Mouse (Mus musculus): ENCODE measurements at regions not wholly inside any gene's neighbourhood (a gene's known extent, or its start where the extent isn't known, plus 50 kb on each side); places are given as distances from the start of the nearest gene placed in this dataset.

DNA sequence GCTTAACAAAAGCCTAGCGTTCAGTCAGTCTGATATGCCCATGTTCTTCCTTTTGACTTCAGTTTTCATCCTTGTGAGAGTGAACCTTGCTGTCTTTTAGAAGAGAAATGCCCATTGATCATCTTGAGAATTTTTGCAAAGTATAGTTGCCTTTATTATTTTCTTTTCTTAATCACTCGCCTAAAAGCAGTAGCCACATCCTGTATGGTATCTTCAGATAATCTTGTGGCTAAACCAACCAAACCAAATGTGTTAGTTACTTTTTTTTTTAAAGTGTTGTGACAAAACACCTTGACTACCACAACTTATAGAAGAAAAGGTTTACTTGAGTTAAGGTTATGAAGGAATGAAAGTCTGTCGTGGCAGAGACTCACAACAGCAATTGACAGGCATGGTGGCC is 67.9 kb downstream of the Gm10295 start:
- TF ChIP-seq CTCF (IDR thresholded peaks at IDR 0.05; ENCODE audit: borderline replicate concordance, insufficient read depth, low read length): no peak
- TF ChIP-seq POLR2A (IDR thresholded peaks at IDR 0.05; ENCODE audit: low read depth, low read length): no peak

Data from embryonic fibroblast, embryonic 13.5 days (primary cell).